Mouse (Mus musculus) stomach, postnatal 0 days (tissue): ENCODE results near the gene Nfe2l2. TPM values are rescaled to one million over a fixed set of nuclear protein-coding genes. Genes with fewer than 3 reads are reported as not detected.
"Not testable (repeated sequence)": the region's sequence is repeated elsewhere in the genome, so short reads cannot be mapped to it uniquely, and the experiment has no call there.

Experiments
- ATAC-seq: fragments of 200-750 bp; cut with Nextera tagmentation; 2 replicates; pipeline ENCODE4 v1.8.0; 2017; ENCODE audit not compliant: low FRiP score, low TSS enrichment
- DNase-seq: peaks from one replicate; pipeline ENCODE4 v3.0.0-alpha.2; 2016; ENCODE audit warnings: low spot score
- H3K27ac ChIP-seq: fragments of 300-500 bp; sonication (generic); replicated peaks from 2 replicates; pipeline ENCODE4 v1.5.1; 2014; ENCODE audit warnings: mild to moderate bottlenecking, control low read depth
- H3K27me3 ChIP-seq: fragments of 300-500 bp; sonication (generic); 2 replicates; pipeline ENCODE4 v1.6.1; 2014; ENCODE audit warnings: low read length; ENCODE audit not compliant: control insufficient read depth, insufficient read depth
- H3K36me3 ChIP-seq: fragments of 300-500 bp; sonication (generic); 2 replicates; pipeline ENCODE4 v1.6.1; 2014; ENCODE audit warnings: low read length, mixed read lengths; ENCODE audit not compliant: control insufficient read depth, insufficient read depth
- H3K4me1 ChIP-seq: fragments of 300-500 bp; sonication (generic); replicated peaks from 2 replicates; pipeline ENCODE4 v1.6.1; 2014; ENCODE audit warnings: antibody characterized with exemption; ENCODE audit not compliant: control insufficient read depth, insufficient read depth
- H3K4me2 ChIP-seq: fragments of 300-500 bp; sonication (generic); replicated peaks from 2 replicates; pipeline ENCODE4 v1.6.1; 2014; ENCODE audit warnings: low read depth, mild to moderate bottlenecking, control low read depth, moderate library complexity
- H3K4me3 ChIP-seq: fragments of 300-500 bp; sonication (generic); 2 replicates; pipeline ENCODE4 v1.5.1; 2014; ENCODE audit warnings: low read depth, low read length, control low read depth
- H3K9ac ChIP-seq: fragments of 300-500 bp; sonication (generic); 2 replicates; pipeline ENCODE4 v1.6.1; 2014; ENCODE audit warnings: mild to moderate bottlenecking, low read length, control low read depth, mixed read lengths
- H3K9me3 ChIP-seq: fragments of 300-500 bp; sonication (generic); 2 replicates; pipeline ENCODE4 v1.6.1; 2016; ENCODE audit warnings: low read length; ENCODE audit not compliant: control insufficient read depth
- CTCF ChIP-seq: IDR thresholded peaks from 2 replicates; pipeline ENCODE4 v1.5.1; 2016; ENCODE audit warnings: antibody characterized with exemption, low read depth, mild to moderate bottlenecking, moderate library complexity
- EP300 ChIP-seq: optimal IDR thresholded peaks from 2 replicates; pipeline ENCODE3; 2016; ENCODE audit warnings: antibody characterized with exemption
- WGBS: fragments of 180-500 bp; shearing (Covaris S2); extraction: QIAGEN DNeasy Blood & Tissue Kit; methylation state at CpG from one replicate; pipeline ENCODE4 v1.1.7; 2014; 5-methylcytosine and 5-hydroxymethylcytosine counted together
- polyA plus RNA-seq: library from polyadenylated mRNA; unstranded; fragments of >200 nt; fragmentation: Nextera tagmentation; extraction: Ambion mirVana; gene quantifications from 2 replicates; pipeline ENCODE4 v1.2.1, GENCODE M21; 2015

Nfe2l2 gene
- polyA plus RNA-seq, 1 experiment from 2014 or later: 125 TPM

DNA sequence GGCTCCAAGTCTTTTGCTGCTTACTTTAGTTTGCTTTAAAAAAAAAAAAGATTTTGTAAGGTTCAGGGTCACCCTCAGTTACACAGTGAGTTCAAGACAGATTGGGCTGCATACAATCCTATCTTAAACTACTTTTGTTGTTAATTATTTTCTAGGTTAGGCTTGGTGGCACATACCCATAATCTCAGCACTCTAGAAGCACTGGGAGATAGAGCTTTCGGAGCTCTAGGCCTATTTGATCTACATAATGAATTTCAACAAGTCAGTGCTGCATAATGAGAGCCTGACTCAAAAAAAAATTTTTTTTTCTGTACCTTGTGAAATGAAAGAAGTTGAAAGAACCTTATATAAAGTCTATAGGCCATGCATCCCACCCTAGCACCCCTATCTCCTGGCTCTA, 49.8 kb downstream of the Nfe2l2 start:
- Histone ChIP-seq H3K27me3 (no peaks in the 10 kb centered on the region), H3K27ac (no peak overlapping the region), H3K9ac (no peak overlapping the region), H3K4me2 (no peak overlapping the region), H3K4me3 (no peak overlapping the region), H3K9me3 (no peaks in the 10 kb centered on the region), H3K36me3 (no peaks in the 10 kb centered on the region), H3K4me1 (0 out of 2 replicates have a peak, but pooled peaks cover 3% of the 10 kb centered on the region)
- ATAC-seq (no peak), DNase-seq (no peak)
- 79% methylated on average over 1 of the region's 1 CpGs for WGBS
- TF ChIP-seq EP300 (no peak), CTCF (no peak)

DNA sequence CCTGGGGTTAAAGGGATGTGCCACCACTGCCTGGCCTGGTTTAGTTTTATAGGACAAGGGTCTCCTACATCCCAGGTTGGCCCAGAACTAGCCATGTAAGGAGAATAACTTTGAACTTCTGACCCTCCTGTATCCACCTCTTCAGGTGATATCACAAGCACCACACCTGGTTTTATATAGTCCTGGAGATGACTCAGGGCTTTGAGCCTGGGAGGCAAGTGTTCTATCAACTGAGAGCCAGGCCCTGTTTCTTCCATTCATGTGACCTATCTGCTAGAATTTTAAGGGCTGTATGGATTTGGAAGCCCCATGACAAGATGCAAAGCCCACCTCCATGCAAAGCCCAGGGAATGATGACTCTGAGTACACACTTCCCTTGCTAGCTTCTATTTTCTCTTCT, 51.3 kb downstream of the Nfe2l2 start:
- H3K27ac ChIP-seq: no peak overlapping the region
- no peaks in the 10 kb centered on the region for H3K27me3 ChIP-seq
- no peaks in the 10 kb centered on the region for H3K36me3 ChIP-seq
- H3K4me3 ChIP-seq: no peak overlapping the region
- 0 out of 2 replicates have a peak, but pooled peaks cover 3% of the 10 kb centered on the region for H3K4me1 ChIP-seq
- no peaks in the 10 kb centered on the region for H3K9me3 ChIP-seq
- no peak for TF ChIP-seq EP300
- TF ChIP-seq CTCF: no peak
- H3K9ac ChIP-seq: no peak overlapping the region
- ATAC-seq: peak; percentile 74
- H3K4me2 ChIP-seq: no peak overlapping the region
- no peak for DNase-seq

DNA sequence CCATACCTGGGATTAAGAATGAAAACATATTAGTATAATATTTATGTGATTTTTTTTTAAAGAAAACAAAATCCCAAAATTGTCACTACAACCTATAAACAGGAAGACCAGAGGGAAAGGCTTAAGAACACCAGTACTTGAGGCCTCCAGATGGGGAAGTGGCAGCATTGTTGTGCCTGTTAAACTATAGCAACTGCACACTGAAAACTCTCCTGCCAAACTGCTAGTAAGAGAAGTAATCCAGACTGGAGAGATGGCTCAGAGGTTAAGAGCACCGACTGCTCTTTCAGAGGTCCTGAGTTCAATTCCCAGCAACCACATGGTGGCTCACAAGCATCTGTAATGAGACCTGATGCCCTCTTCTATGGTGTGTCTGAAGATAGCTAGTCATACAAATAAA, 54.0 kb downstream of the Nfe2l2 start:
- ATAC-seq: no peak
- H3K27ac ChIP-seq: no peak overlapping the region
- DNase-seq: no peak
- H3K4me1 ChIP-seq: no peaks in the 10 kb centered on the region
- H3K9me3 ChIP-seq: no peaks in the 10 kb centered on the region
- no peak for TF ChIP-seq CTCF
- no peak for TF ChIP-seq EP300
- no peak overlapping the region for H3K4me3 ChIP-seq
- no peaks in the 10 kb centered on the region for H3K27me3 ChIP-seq
- WGBS: 90% methylated on average over 1 of the region's 1 CpGs
- no peak overlapping the region for H3K9ac ChIP-seq
- no peak overlapping the region for H3K4me2 ChIP-seq
- H3K36me3 ChIP-seq: no peaks in the 10 kb centered on the region

DNA sequence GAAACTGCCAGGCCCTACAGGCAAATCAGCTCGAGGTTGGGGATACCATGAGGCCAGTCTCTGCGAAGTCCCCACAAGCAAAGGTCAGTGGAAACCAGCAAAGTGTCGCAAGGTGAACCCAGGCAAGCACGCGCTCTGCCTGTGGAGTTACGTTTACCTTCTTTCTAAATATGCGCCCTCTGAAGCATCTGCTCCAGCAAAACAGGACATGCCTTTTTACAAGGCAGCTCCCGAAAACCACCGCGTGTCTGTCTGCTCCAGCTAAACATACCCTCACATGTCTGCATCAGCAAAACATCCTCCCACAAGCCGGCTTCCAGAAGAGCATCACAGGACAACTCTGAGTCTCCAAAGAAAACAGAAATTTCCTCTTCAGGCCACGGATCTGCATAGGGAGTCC, 59.2 kb downstream of the Nfe2l2 start:
- no peak for TF ChIP-seq EP300
- no peak for TF ChIP-seq CTCF
- no peaks in the 10 kb centered on the region for H3K36me3 ChIP-seq
- H3K27me3 ChIP-seq: no peaks in the 10 kb centered on the region
- no peak overlapping the region for H3K4me3 ChIP-seq
- no peaks in the 10 kb centered on the region for H3K9me3 ChIP-seq
- WGBS: 92% methylated on average over 12 of the region's 12 CpGs
- no peaks in the 10 kb centered on the region for H3K4me1 ChIP-seq
- ATAC-seq (no peak), DNase-seq (no peak)
- no peak overlapping the region for H3K4me2 ChIP-seq
- H3K9ac ChIP-seq: no peak overlapping the region
- H3K27ac ChIP-seq: no peak overlapping the region

DNA sequence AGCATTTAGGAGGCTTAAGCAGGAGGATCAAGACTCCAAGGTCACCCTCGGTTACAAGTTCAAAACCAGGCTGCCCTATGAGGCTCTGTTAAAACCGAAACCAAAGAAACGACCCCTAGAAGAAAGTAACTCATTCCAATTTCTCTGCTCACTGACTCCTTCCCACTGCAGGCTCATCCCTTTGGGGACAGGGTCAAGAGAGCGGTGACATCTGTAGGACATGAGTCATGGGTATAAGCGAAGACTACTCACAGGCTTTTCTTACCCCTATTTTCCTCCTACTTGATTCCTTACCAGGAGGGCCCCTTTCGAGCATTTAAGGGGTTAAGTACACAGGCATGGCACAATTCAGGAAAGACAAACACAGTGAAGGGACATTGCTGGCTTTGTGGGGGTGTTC, 60.5 kb downstream of the Nfe2l2 start:
- TF ChIP-seq CTCF: no peak
- no peak for TF ChIP-seq EP300
- H3K4me2 ChIP-seq: no peak overlapping the region
- no peak for DNase-seq
- no peak overlapping the region for H3K27ac ChIP-seq
- H3K9ac ChIP-seq: no peak overlapping the region
- peak; percentile 28; the same call in 1 of the 2 replicates for ATAC-seq
- 76% methylated on average over 6 of the region's 6 CpGs for WGBS
- H3K36me3 ChIP-seq: no peaks in the 10 kb centered on the region
- H3K9me3 ChIP-seq: no peaks in the 10 kb centered on the region
- no peaks in the 10 kb centered on the region for H3K4me1 ChIP-seq
- H3K4me3 ChIP-seq: no peak overlapping the region
- no peaks in the 10 kb centered on the region for H3K27me3 ChIP-seq

DNA sequence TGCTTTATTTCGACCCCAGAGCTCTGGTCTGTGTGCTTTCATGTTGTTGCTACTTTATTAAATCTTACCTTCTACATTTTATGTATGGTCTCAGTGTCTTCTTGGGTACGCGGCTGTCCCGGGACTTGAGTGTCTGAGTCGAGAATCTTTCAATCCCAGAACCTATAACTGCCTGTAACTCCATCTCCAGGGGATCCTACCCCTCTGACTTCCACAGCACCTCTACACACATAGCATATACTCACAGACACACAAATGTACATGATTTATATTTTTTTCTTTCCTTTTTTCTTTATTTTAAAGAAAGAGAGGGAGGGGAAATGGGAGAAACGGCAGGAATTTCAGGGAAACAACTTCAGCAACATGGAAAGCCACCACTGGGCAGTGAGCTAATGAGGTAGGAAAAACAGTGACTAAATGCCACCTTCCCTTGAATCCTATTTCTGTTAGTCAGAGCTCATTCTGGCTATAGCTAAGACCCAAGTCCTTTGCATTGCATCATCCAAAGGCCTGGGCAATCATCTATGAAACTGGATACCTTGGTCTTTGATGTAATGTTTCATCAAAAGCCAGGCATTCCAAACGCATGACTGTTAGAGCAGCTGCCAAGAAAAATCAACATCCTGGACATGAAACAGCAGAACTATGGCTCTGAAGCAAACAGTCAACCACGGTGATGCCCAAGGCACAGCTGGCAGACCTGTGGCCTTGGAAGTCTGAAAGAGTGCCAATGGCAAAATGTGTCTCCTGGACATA, 61.5 kb downstream of the Nfe2l2 start:
- no peaks in the 10 kb centered on the region for H3K27me3 ChIP-seq
- TF ChIP-seq CTCF: no peak
- peak; percentile 55 for TF ChIP-seq EP300
- ATAC-seq (peak; percentile 96), DNase-seq (peak; percentile 64)
- WGBS: 59% methylated on average over 8 of the region's 8 CpGs
- H3K9me3 ChIP-seq: no peaks in the 10 kb centered on the region
- no peak overlapping the region for H3K9ac ChIP-seq
- H3K4me1 ChIP-seq: no peaks in the 10 kb centered on the region
- no peak overlapping the region for H3K4me3 ChIP-seq
- no peak overlapping the region for H3K4me2 ChIP-seq
- no peaks in the 10 kb centered on the region for H3K36me3 ChIP-seq
- H3K27ac ChIP-seq: peak overlapping the region; percentile 53; the same call in 1 of the 2 replicates

DNA sequence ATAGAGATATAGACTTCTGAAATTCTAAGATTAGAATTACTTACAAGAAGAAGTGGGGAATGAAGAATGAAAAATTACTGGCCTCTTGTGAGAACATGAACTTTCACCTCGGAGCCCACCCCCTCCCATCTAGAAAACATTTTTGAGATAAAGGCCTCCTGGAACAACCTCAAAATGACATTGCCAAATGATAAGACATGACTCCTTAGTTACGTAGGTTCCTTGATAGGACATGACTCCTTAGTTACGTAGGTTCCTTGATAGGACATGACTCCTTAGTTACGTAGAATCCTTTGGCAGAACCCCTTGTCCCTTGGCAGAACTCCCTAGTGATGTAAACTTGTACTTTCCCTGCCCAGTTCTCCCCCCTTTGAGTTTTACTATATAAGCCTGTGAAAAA, 62.1 kb downstream of the Nfe2l2 start:
- H3K36me3 ChIP-seq: not testable (repeated sequence)
- 21% methylated on average over 4 of the region's 4 CpGs for WGBS

DNA sequence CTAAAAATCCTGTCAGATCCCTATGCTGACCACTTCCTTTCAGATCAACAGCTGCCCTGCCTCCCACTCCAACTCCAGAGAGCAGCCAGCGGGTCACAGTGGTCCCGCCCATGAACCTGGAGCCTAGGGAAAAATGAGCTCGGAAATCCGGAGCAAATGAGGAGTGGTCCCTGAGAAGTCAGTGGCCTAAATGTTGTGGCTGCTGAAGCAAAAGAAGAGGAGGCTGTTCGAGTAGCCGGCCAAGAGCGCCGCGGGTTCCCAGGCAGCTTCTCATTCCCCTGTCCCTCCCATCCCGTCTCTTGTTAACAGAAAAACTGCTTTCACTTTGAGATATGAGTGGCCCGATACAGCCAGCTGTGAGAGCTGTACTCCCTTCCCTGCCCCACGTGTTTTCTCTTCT, 64.9 kb downstream of the Nfe2l2 start:
- H3K9me3 ChIP-seq, H3K36me3 ChIP-seq, H3K27me3 ChIP-seq, H3K27ac ChIP-seq, H3K4me3 ChIP-seq, H3K4me2 ChIP-seq, ATAC-seq, H3K9ac ChIP-seq, DNase-seq, H3K4me1 ChIP-seq: not testable (repeated sequence)
- WGBS: 8% methylated on average over 7 of the region's 12 CpGs

More for the DNA sequence above, 62.1 kb downstream of the Nfe2l2 start:
- H3K9ac ChIP-seq, H3K9me3 ChIP-seq, H3K4me1 ChIP-seq, DNase-seq, ATAC-seq, H3K4me2 ChIP-seq, H3K27me3 ChIP-seq, H3K4me3 ChIP-seq, H3K27ac ChIP-seq: not testable (repeated sequence)
